Mouse (Mus musculus) lung, postnatal 4 days (tissue): ENCODE data around the gene Car14.
"Not testable (repeated sequence)": the region's sequence is repeated elsewhere in the genome, so short reads cannot be mapped to it uniquely, and the experiment has no call there.

ENCODE experiments used
- DNase-seq, 2 experiments: peaks; one replicate each; pipeline ENCODE4 v3.0.0; 2021

Car14 gene

DNA sequence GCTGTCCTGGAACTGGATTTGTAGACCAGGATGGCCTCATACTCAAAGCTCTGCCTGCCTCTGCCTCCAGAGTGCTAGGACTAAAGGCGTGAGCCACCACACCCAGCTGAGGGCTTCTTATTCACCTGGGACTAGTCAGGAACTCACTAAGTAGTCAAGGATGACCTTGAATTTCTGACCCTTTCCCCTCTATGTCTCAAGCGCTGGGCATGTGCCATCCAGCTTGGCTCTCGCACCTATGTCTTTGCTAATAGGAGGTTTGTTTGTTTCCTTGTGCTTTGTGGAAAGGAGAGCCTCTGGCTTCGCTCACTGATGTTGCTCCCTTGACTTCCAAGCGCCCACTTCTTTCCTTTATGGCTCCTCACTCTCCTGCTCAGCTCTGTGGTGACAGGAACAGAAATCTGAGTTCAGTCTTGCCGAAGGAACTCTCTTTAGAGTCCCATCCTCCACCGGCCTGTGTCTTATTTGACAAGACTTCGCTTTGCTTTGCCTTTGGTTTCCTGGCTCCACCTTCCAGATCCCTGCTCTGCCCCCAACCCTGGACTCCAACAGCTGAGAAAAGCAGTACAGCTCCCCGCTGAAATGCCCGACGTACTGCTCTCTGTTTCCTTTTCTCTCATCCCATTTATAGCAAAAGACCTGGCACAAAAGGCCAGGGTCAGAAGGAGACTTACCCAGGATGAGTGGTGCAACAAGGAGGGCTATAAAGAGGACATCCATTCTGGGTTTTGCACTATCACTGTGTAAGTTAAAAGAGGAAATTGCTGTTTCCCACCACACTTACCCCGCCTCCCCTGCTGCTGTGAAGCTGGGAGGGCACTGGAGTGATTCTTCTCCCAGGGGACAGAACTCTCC lies 13.1 kb downstream of the Car14 start, which contains the start of gene BC028528:
Gene BC028528, minus strand, starts transcription at position 795 of the 855 bp plus-strand sequence.
- peak; percentile 75 to 80 for DNase-seq

DNA sequence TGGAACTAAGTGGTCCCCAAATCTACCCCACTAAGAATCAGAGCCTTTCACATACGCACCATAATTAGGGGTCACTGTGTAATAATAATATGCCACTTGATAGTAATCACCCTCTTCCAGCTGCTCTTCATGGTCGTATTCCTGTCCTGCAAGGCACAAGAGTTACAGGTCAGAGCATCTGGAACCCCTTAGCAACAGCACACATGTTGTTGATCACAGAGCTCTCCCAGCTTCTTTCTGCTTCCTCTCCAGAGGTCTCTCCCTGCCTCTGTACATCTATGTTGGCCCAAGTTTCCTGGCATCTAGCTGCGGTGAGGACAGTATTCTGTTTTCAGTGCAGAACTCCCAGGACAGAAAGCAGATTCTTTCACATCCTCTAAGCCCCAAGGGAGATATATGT lies 14.8 kb downstream of the Car14 start:
- DNase-seq, result no peak

- no peak for DNase-seq
Observed at GRCm38 (mm10) chr3:95887596-95887995, 16.9 kb downstream of the Car14 start.

GRCm38 (mm10) chr3:95884400-95884799 lies 20.1 kb downstream of the Car14 start:
- no peak for DNase-seq

DNA sequence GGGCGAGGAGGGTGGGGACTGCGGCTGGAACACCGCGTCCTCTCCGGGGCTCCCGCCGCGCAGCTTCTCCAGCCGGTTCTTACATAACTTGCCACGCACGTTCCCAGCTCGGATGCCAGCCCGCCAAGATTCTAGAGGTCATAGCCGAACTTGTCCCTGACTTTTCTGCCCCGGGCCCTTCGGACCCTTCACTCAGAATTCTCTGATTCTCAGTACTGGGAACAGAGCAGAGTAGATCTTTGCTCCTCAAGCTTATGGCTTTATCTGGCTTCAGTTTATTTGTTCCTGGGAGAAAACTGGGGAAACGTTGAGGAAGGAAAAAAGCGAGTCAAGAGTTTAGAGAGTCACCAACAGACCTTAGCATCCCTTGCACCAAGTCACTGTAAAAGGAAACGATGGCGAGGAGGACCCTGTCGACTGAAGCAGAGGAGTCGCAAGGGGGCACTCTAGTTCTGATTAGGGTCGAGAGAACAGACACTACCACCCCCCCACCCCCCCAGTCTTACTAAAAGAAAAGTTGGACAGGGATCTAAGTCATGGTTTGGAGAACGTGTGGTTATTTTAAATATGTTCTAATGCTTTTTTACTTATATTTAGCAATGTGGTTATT lies 21.6 kb downstream of the Car14 start:
- peak; percentile 67 to 82 for DNase-seq

GRCm38 (mm10) chr3:95881979-95882815 lies 22.3 kb downstream of the Car14 start, which contains the start of gene Ciart:
TSS of gene Ciart (minus strand) at chr3:95882251.
- peak; percentile 91 to 96 for DNase-seq

DNA sequence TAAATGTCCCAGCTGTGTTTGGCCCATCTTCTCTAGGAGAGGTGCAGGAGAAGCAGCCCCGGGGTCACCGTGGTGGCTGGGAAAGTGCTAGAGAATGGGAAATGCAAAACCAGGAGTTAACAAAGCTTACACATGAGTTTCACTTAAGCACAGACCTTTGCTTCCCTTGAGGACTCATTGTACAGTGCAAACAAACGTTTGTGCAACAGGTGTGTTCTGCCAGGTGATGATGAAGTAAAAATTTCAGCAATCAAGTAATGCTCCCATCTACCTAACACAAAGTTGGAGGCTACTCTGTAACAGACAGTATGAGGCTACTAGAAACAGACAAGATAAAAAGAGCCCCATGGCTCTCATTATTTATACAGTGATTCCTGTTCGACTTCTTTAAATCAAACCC lies 25.4 kb downstream of the Car14 start:
- DNase-seq, result no peak

DNA sequence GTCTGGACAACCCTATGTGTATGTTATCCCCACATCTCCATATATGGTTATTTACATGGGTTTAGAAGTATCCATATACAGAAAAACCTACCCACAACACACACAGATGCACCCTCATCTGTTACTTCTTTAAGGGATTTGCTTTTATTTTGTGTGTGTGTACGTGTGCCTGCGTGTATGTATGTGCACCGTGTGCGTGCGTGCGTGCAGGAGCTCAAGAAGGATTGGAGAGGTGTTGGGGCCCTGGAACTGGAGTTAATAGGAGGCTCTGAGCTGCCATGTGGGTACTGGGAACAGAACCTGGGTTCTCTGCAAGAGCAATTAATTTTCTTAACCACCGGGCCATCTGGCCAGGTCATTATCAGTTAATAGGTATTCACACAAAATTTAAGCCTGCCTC lies 32.4 kb downstream of the Car14 start:
- DNase-seq, result no peak

- DNase-seq, result peak; percentile 88 to 92
Observed at GRCm38 (mm10) chr3:95871392-95871867, 33.1 kb downstream of the Car14 start, which contains the start of gene Mrps21. TSS of gene Mrps21 (minus strand) at chr3:95871519.

- DNase-seq, result no peak
Observed at GRCm38 (mm10) chr3:95870976-95871375, 33.5 kb downstream of the Car14 start.

DNA sequence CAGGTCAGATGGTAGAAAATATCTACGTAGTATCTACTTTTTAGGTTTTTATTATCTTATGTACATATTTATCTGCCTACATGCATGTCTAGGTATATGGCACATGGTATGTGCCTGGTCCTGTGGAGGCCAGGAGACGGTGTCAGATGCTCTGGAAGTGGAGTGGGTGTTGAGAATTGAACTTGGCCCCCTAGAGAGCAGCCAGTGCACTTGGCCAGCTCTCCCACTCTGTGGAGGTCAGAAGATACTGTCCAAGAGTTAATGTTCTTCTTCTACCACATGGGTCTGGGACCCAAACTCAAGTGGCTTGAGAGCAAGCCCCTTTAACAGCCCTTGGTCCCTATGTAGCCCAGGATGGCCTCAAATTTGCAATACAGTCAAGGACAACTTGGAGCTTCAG lies 37.1 kb downstream of the Car14 start:
- DNase-seq, result no peak

DNA sequence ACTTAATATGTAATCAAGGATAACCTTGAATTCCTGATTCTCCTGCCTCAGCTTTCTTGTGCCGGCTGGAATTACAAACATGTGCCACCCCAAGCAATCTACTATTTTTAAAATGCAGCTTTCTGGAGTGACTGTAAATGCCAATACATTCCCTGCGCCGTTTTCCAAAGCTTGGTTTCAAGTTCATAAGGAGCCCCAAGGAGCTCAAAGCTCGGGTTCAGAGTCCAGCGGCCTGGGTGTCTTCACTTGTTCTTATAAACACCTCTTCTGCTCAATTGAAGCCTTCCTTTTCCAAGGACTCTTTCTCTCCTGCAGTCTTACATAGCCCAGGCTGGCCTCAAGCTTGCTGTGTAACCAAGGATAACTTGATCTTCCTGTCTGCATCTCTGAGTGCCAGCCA lies 38.4 kb downstream of the Car14 start:
- DNase-seq, result no peak

DNA sequence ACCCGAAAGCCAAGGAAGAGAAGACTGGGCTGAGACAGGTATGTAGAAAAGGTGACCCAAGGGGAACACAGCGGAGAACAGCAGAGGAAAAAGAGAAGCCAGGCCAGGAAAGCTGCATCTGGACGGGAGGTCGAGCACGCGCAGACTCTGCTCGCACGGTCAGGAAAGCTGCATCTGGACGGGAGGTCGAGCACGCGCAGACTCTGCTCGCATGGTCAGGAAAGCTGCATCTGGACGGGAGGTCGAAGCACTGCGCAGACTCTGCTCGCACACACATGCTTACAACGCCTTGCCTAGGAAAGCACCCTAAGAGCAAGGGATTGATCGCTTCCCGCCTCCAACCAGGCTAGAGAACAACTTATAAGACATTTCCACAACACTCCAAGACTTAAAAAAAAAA lies 38.9 kb downstream of the Car14 start:
- DNase-seq, result no peak

DNA sequence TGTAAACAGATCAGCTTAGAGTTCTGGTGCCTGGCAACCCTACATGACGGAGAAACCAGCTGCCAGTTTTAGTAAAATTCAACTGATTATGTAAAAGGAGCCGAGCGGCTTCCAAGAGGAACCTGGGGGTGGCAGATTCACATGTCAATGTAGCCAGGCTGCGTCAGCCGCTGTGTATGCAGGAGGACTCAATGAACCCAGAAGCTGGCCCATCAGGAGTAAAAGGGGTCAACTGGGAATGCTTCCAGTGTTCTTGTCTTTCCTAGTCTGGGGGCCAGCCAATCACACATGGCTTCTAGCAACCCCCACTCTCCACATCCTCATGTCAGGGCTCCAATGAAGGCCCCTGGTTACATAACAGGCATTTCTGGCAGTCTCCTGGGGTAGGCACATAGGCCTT lies 39.4 kb downstream of the Car14 start:
- DNase-seq, result no peak

GRCm38 (mm10) chr3:95863578-95863977 lies 40.9 kb downstream of the Car14 start:
- DNase-seq, result no peak

DNA sequence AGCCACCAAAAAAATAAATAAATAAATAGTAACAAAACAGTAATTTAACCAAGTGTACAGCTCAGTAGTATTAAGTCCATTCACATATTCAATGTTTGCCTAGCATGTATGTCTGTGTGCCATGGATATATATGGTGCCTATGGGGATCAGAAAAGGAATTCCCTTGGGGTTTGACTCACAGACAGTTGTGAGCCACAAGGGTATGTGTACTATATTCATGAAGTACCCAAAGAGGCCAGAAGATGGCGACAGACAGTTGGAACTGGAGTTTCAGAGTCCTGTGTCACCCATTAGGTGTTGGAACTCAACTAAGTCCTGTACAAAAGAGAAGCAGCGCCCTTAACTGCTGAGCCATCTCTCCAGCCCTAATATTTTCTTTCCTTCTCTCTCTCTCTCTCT lies 42.7 kb downstream of the Car14 start:
- peak in 1 of 2 experiments; percentile 86 for DNase-seq

- DNase-seq, result no peak
Observed at GRCm38 (mm10) chr3:95861216-95861615, 43.3 kb downstream of the Car14 start.

DNA sequence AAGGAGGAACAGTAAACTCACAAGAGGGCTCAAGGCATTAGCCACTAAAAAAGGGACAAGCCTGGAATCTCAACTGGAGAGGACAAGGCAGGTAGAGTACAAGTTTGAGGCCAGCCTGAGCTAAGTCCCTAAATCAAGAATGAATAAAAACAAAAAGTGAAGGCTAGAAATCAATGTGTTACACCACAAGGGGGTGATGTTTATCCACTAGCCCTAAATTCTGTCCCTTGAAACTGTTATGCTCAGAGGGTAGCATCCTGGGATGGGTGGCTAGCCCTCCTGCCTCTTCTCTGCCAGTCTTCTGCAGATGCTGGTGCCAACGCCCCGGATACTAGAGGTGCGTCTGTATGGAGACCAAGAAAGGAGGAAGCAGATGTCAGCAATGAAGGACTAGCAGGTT lies 44.2 kb downstream of the Car14 start:
- DNase-seq, result no peak

DNA sequence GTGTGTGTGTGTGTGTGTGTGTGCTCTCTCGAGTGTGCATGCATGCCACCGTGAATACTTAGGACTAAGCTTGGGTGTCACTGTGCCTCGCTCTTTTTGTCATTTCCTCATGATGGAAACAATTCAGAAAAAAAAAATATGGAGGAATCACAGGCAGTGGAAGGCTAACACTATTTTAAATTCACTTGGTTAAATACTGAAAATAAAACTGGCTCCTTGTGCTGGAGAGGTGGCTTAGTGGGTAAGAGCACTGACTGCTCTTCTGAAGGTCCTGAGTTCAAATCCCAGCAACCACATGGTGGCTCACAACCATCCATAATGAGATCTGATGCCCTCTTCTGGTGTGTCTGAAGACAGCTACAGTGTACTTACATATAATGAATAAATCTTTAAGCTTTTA lies 46.2 kb downstream of the Car14 start:
- DNase-seq, result not testable (repeated sequence)

GRCm38 (mm10) chr3:95857050-95857449 lies 47.4 kb downstream of the Car14 start:
- DNase-seq, result not testable (repeated sequence)

DNA sequence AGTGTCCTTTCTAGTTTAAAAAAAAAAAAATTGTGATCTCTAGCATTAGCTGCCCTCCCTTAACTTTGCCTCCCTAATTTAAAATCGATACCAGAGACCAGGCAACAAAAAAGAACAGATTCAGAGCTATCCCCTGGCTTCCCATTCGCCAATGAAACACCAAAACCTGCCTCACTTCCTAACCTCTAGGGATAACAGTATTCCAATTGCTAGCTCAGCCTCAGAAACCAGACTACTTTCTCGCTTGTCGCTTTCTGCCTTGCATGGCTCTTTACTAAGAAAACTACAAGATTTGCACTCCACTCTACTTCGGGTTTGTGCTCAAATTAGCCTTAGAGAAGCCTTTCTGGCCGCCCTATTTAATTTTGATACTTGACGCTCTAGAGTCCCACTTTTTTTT lies 48.4 kb downstream of the Car14 start:
- no peak for DNase-seq

DNA sequence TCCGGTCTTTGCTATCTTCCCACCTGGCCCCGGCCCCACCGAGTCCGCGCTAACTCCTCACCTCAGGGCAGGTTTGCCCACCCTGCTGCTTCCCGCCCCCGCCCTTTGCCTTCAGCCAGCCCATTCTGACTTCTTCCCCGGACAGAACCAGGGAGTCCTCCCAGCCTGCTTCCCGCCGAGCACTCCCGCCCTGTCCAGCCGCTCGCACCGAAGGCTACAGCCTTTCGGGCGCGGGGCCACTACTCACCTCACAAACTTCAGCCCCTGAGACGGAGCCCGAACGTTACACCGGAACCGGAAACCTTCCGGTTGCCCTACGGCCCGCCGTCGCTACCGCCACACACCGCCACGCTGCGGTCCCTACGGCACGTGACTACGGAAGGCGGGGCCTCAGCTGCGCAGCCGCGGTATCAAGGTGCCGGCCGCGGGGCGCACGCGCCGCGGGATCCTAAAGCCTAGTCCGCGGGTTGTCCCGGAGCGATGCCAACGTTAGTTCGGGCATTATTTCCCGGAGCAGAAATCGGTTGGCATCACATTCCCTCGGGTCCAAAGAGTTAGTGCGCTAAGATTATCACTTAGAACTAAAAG lies 48.9 kb downstream of the Car14 start, which contains the start of gene Prpf3:
Gene Prpf3, minus strand, starts transcription at position 384 of the 588 bp plus-strand sequence.
- DNase-seq, result peak; percentile 96 to 97

GRCm38 (mm10) chr3:95851317-95851716 lies 53.2 kb downstream of the Car14 start:
- no peak for DNase-seq
